21 mouse cellular contexts compared by ENCODE assay signal in the genomic region with DNA sequence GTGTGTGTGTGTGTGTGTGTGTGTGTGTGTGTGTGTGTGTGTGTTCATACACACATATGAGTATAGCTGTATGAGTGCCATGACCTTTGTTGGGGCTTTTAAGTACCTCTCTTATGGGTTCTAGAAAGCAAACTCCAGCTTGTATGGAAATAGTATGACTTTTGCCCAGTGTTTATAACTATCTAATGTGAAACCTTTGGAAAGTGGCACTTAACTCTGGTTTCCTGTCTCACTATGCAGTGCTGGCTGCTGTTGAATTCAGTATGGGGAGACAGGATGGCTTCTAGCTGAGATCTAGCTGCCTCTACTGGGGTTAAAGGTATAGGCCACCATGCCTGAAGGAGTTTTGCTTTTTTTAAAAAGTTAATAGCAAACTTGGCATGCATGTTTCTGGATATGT. TPM values are rescaled to one million over a fixed set of nuclear protein-coding genes. Genes with fewer than 3 reads are reported as not detected.
A peak's percentile ranks its signal among the peaks of the same experiment; 100 is the strongest.
DNase-seq lines count a peak whose midpoint lies in the region; ATAC-seq and TF ChIP-seq lines count a peak whose summit lies in the region.
"Had no signal": no experiment of that assay in that cellular context is flagged by ENCODE, and none has a peak within 500 bp of the region (broad histone marks: within the 10 kb centered on the region; RNA-seq: fewer than 3 reads in every experiment).

No protein-coding gene starts in this region.

- H3K27ac ChIP-seq in liver, embryonic 13.5 days: peak overlapping the region; percentile 20; the same call in 1 of the 2 replicates
- H3K27ac ChIP-seq in liver, postnatal 0 days (ENCODE audit: low read depth): no peak overlapping the region
- H3K27ac ChIP-seq: embryonic facial prominence, embryonic 13.5 days; forebrain, embryonic 12.5 days; heart, embryonic 10.5 days; hindbrain, embryonic 13.5 days; hindbrain, postnatal 0 days had no signal

- no peak for TF ChIP-seq CTCF in liver, postnatal 0 days (IDR thresholded peaks at IDR 0.05; ENCODE audit: low read depth)

- ATAC-seq in liver, embryonic 13.5 days (ENCODE audit: low read depth): no peak
- ATAC-seq in liver, postnatal 0 days: no peak
- peak; percentile 69 for ATAC-seq in CD4-positive, CD25-positive, alpha-beta regulatory T cell, adult 4 months
- no peak for ATAC-seq in megakaryocyte, adult 5-6 weeks (ENCODE audit: poor library complexity, severe bottlenecking)
- ATAC-seq: forebrain, embryonic 16.5 days; hindbrain, postnatal 0 days had no signal

- H3K4me2 ChIP-seq in liver, embryonic 13.5 days: no peak overlapping the region
- H3K4me2 ChIP-seq in liver, postnatal 0 days (ENCODE audit: low read depth, low read length): no peak overlapping the region
- H3K4me2 ChIP-seq: embryonic facial prominence, embryonic 13.5 days; forebrain, embryonic 12.5 days; hindbrain, embryonic 13.5 days had no signal

- peaks cover 10% of the 10 kb centered on the region for H3K4me1 ChIP-seq in liver, embryonic 13.5 days (replicated peaks)
- H3K4me1 ChIP-seq in liver, postnatal 0 days (ENCODE audit: insufficient read depth): peaks cover 3% of the 10 kb centered on the region; the same call in 1 of the 2 replicates
- H3K4me1 ChIP-seq: embryonic facial prominence, embryonic 13.5 days; forebrain, embryonic 12.5 days had no signal

- DNase-seq in liver, embryonic 13.5 days: no peak
- no peak for DNase-seq in liver, postnatal 0 days
- peak; percentile 32 for DNase-seq in induced T-regulatory cell, adult 2 months (ENCODE audit: low read depth)
- DNase-seq in frontal cortex, postnatal 36 days (ENCODE audit: low spot score in 2 of 2): no peak
- no peak for DNase-seq in cerebellum, adult 9-10 months
- DNase-seq: adrenal gland, postnatal 14 days; B cell, adult 2 months; cerebellum, adult 11-12 months; cerebellum, adult 9-11 months; cerebellum, postnatal 36 days; gastrocnemius, postnatal 14 days; heart, postnatal 14 days; kidney, adult 11 months had no signal

- no peak overlapping the region for H3K9ac ChIP-seq in liver, embryonic 13.5 days
- H3K9ac ChIP-seq in liver, postnatal 0 days (replicated peaks): no peak overlapping the region
- H3K9ac ChIP-seq: embryonic facial prominence, embryonic 13.5 days; forebrain, embryonic 12.5 days; hindbrain, embryonic 13.5 days had no signal

- TF ChIP-seq EP300 in liver, postnatal 0 days (IDR thresholded peaks at IDR 0.05; ENCODE audit: low read depth): no peak

- no peak overlapping the region for H3K4me3 ChIP-seq in liver, embryonic 13.5 days (replicated peaks)
- H3K4me3 ChIP-seq in liver, postnatal 0 days (ENCODE audit: low read depth, low read length): no peak overlapping the region
- H3K4me3 ChIP-seq: embryonic facial prominence, embryonic 13.5 days; forebrain, embryonic 12.5 days; heart, embryonic 10.5 days; hindbrain, embryonic 13.5 days had no signal

- H3K27me3 ChIP-seq in liver, embryonic 13.5 days: no peaks in the 10 kb centered on the region
- H3K27me3 ChIP-seq in liver, postnatal 0 days (ENCODE audit: insufficient read depth, low read length): no peaks in the 10 kb centered on the region
- H3K27me3 ChIP-seq: embryonic facial prominence, embryonic 13.5 days; forebrain, embryonic 12.5 days; hindbrain, embryonic 13.5 days had no signal

- H3K9me3 ChIP-seq in liver, embryonic 13.5 days (replicated peaks): no peaks in the 10 kb centered on the region
- no peaks in the 10 kb centered on the region for H3K9me3 ChIP-seq in liver, postnatal 0 days (ENCODE audit: low read length)
- H3K9me3 ChIP-seq: embryonic facial prominence, embryonic 13.5 days; forebrain, embryonic 12.5 days; heart, embryonic 10.5 days; hindbrain, embryonic 13.5 days had no signal

- 0 out of 2 replicates have a peak, but pooled peaks cover 4% of the 10 kb centered on the region for H3K36me3 ChIP-seq in liver, embryonic 13.5 days
- H3K36me3 ChIP-seq in liver, postnatal 0 days (replicated peaks; ENCODE audit: insufficient read depth, low read length): no peaks in the 10 kb centered on the region; the same call in 1 of the 2 replicates
- H3K36me3 ChIP-seq: heart, embryonic 10.5 days; hindbrain, embryonic 13.5 days had no signal

RNA-seq across cellular contexts. Expression of gene Gatad2b, which starts 16.6 kb away (rescaled TPM):
- 3.7 and 4.0 TPM in 2 replicates for polyA plus RNA-seq in liver, embryonic 13.5 days (2015; fragmentation: Nextera tagmentation; extraction: Ambion mirVana)
- polyA plus RNA-seq in liver, postnatal 0 days (2015; fragmentation: Nextera tagmentation; extraction: Ambion mirVana): 2.3 and 3.1 TPM in 2 replicates
- 10 to 100 TPM; 25.2 to 26.2 TPM for polyA plus RNA-seq in CD4-positive, CD25-positive, alpha-beta regulatory T cell, adult 4 months (2017; shearing (Covaris generic))
- 91.6 and 110 TPM in 2 replicates for total RNA-seq in megakaryocyte, adult 5-6 weeks (2015)
- 25.3 and 33.5 TPM in 2 replicates for total RNA-seq in megakaryocyte, adult 5-6 weeks (2017)

RNA-seq across cellular contexts. Expression of gene Dennd4b, which starts 44.6 kb away (rescaled TPM):
- 1.6 and 2.0 TPM in 2 replicates for polyA plus RNA-seq in liver, embryonic 13.5 days (2015; fragmentation: Nextera tagmentation; extraction: Ambion mirVana)
- 2.0 TPM in 2 replicates for polyA plus RNA-seq in liver, postnatal 0 days (2015; fragmentation: Nextera tagmentation; extraction: Ambion mirVana)
- 10 to 100 TPM; 17.9 to 28.0 TPM for polyA plus RNA-seq in CD4-positive, CD25-positive, alpha-beta regulatory T cell, adult 4 months (2017; shearing (Covaris generic))
- total RNA-seq in megakaryocyte, adult 5-6 weeks (2015): 30.8 and 38.1 TPM in 2 replicates
- 20.0 and 21.2 TPM in 2 replicates for total RNA-seq in megakaryocyte, adult 5-6 weeks (2017)

RNA-seq across cellular contexts. Expression of gene Crtc2, which starts 55.6 kb away (rescaled TPM):
- 4.2 and 7.6 TPM in 2 replicates for polyA plus RNA-seq in liver, embryonic 13.5 days (2015; fragmentation: Nextera tagmentation; extraction: Ambion mirVana)
- 6.6 and 7.9 TPM in 2 replicates for polyA plus RNA-seq in liver, postnatal 0 days (2015; fragmentation: Nextera tagmentation; extraction: Ambion mirVana)
- 10 to 100 TPM; 34.0 to 50.6 TPM for polyA plus RNA-seq in CD4-positive, CD25-positive, alpha-beta regulatory T cell, adult 4 months (2017; shearing (Covaris generic))
- total RNA-seq in megakaryocyte, adult 5-6 weeks (2015): 48.1 and 49.5 TPM in 2 replicates
- 11.3 and 19.4 TPM in 2 replicates for total RNA-seq in megakaryocyte, adult 5-6 weeks (2017)
